Mouse (Mus musculus) CD4-positive naive resting alpha-beta T cell, adult 76 days (primary cell): Measurements from ENCODE around the gene Ltv1. TPM values are rescaled to one million over a fixed set of nuclear protein-coding genes. Genes with fewer than 3 reads are reported as not detected.

ENCODE experiments used
- total RNA-seq: library from RNA; stranded (reverse); gene quantifications from one replicate; pipeline ENCODE4 v1.2.4, GENCODE M21; 2023

Ltv1 gene
- 48.6 TPM for total RNA-seq

DNA sequence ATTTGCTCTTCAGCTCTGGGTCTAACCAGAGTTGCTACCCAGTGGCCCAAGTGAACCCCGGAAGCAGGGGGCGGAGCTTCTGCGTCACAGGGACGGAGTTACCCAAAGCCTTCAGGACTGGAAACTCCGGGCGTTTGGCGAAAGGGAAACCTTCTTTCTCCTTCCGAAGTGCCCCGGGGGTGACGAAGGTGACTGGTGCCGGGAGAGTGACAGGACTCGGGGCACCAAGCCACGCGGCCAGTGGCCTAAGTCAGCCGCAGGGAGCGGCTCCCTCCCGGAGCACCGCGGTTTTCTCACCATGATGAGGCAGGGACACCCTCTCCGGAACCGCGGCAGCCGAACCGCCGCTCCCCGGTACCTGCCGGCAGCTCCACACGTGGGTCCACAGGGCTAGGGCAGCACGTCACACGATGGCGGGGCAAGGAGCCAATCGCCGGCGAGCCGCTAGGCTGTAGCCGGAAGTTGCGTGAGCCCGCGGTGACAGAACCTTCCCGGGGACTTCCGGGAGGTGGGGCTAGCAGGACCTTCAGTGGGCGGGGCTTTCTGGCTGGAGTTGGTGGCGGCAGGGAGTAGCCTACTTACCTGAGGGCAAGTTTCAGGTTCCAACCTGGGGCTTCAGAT lies at the start of gene Ltv1:
Gene Ltv1, minus strand, starts transcription at position 438 of the 621 bp plus-strand sequence.

GRCm38 (mm10) chr10:13177973-13178624 lies 14.9 kb downstream of the Ltv1 start, which contains the start of gene Zc2hc1b:
Gene Zc2hc1b (minus strand): TSS chr10:13178023.

Other genes with a start within 250 kb of the Ltv1 start
- gene Stx11, start 228.9 kb downstream of the Ltv1 start, total RNA-seq, result 3.9 TPM
- gene Sf3b5, start 187.8 kb downstream of the Ltv1 start, total RNA-seq, result 8.5 TPM
- 1.1 TPM for gene Plagl1, start 132.7 kb downstream of the Ltv1 start, total RNA-seq
- gene Zc2hc1b, start 15.1 kb downstream of the Ltv1 start, total RNA-seq, result not detected